In genomic region chr2:34249961-34250658, GRCm38 (mm10) we compare ENCODE assay signal across 8 mouse cellular contexts.
A peak's percentile ranks its signal among the peaks of the same experiment; 100 is the strongest.
DNase-seq lines count a peak whose midpoint lies in the region; ATAC-seq lines count a peak whose summit lies in the region.

No protein-coding gene starts in this region.

- H3K4me1 ChIP-seq in kidney, embryonic 14.5 days (ENCODE audit: control insufficient read depth, insufficient read depth, low read length) = peaks cover 16% of the 10 kb centered on the region
- peaks cover 61% of the 10 kb centered on the region for H3K4me1 ChIP-seq in midbrain, embryonic 10.5 days

- H3K27me3 ChIP-seq in kidney, embryonic 14.5 days (ENCODE audit: control insufficient read depth, insufficient read depth, low read length) = no peaks in the 10 kb centered on the region
- H3K27me3 ChIP-seq in midbrain, embryonic 10.5 days (ENCODE audit: low read depth, poor library complexity, severe bottlenecking) = no peaks in the 10 kb centered on the region

- peak overlapping the region; percentile 70; the same call in 1 of the 2 replicates for H3K27ac ChIP-seq in kidney, embryonic 14.5 days (ENCODE audit: low read depth, low read length)
- H3K27ac ChIP-seq in midbrain, embryonic 10.5 days (replicated peaks) = peak overlapping the region; percentile 91

- peak overlapping the region; percentile 57 for H3K9ac ChIP-seq in kidney, embryonic 14.5 days (ENCODE audit: low read depth, low read length)

- peak overlapping the region; percentile 51 for H3K4me3 ChIP-seq in kidney, embryonic 14.5 days (ENCODE audit: low read length)
- H3K4me3 ChIP-seq in midbrain, embryonic 10.5 days = peak overlapping the region; percentile 64

- DNase-seq in kidney, adult 9 months = no peak
- DNase-seq in cerebellum, adult 9-10 months = peak; percentile 10
- peak; percentile 6 for DNase-seq in heart, postnatal 4 days
- DNase-seq in midbrain, embryonic 10.5 days (ENCODE audit: low spot score) = no peak
- no peak for DNase-seq in urinary bladder, postnatal 4 days (ENCODE audit: low spot score in 2 of 2)
- DNase-seq in adrenal gland, adult 8-10 months = no peak
- DNase-seq in urinary bladder, adult 2 months (ENCODE audit: low spot score) = no peak

- peak overlapping the region; percentile 67 for H3K4me2 ChIP-seq in kidney, embryonic 14.5 days (replicated peaks; ENCODE audit: low read depth, low read length)

- ATAC-seq in kidney, embryonic 14.5 days (ENCODE audit: low FRiP score, low TSS enrichment) = peak; percentile 52

- H3K36me3 ChIP-seq in kidney, embryonic 14.5 days (ENCODE audit: control insufficient read depth, insufficient read depth, low read length) = no peaks in the 10 kb centered on the region
- H3K36me3 ChIP-seq in midbrain, embryonic 10.5 days = no peaks in the 10 kb centered on the region

- H3K9me3 ChIP-seq in kidney, embryonic 14.5 days (ENCODE audit: control insufficient read depth, low read length) = no peaks in the 10 kb centered on the region
- no peaks in the 10 kb centered on the region for H3K9me3 ChIP-seq in midbrain, embryonic 10.5 days (replicated peaks)

- WGBS in kidney, embryonic 14.5 days = 7% methylated on average over 18 of the region's 18 CpGs
- WGBS in midbrain, embryonic 10.5 days = 4% methylated on average over 18 of the region's 18 CpGs

Comparison
In these comparisons a context has a peak if more than half of its experiments do, and no peak if none do; other contexts are left out.
1. DNase-seq: peak in cerebellum, adult 9-10 months (single experiment) and heart, postnatal 4 days (single experiment); none in kidney, adult 9 months (single experiment), midbrain, embryonic 10.5 days (single experiment), urinary bladder, postnatal 4 days (0 of 2), adrenal gland, adult 8-10 months (single experiment) and urinary bladder, adult 2 months (single experiment).